Mouse (Mus musculus): ENCODE measurements at regions not wholly inside any gene's neighbourhood (a gene's known extent, or its start where the extent isn't known, plus 50 kb on each side); places are given as distances from the start of the nearest gene placed in this dataset.
A peak's percentile ranks its signal among the peaks of the same experiment; 100 is the strongest.

DNA sequence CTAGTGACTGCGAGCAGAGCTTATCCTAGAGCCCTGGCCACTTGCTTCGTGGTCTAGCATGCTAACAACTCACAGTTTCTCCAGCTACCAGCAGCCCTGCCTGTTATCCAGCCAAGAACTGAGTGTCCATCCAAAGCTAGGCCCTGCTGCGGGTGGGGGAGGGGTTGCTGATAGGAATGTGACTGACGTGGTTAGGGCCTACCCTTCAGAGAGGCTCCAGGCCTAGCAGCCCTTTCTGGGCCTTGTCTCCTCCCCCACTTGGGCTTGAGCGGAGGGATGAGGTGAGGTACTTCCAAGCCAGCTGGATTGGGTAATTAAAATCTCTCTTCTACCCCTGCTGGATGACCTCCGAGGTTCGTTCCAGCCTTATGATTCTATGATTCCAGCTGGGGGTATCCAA is 79.2 kb downstream of the Efnb1 start:
- H3K27ac ChIP-seq (ENCODE audit: poor library complexity, severe bottlenecking): no peak overlapping the region; the same call in 1 of the 2 replicates
- H3K4me1 ChIP-seq (replicated peaks): peaks cover 41% of the 10 kb centered on the region
- WGBS: 45% methylated on average over 7 of the region's 7 CpGs
- H3K9ac ChIP-seq: no peak overlapping the region
- peaks cover 36% of the 10 kb centered on the region for H3K27me3 ChIP-seq (replicated peaks)
- H3K4me3 ChIP-seq: no peak overlapping the region
- no peaks in the 10 kb centered on the region for H3K9me3 ChIP-seq (replicated peaks)
- no peak for ATAC-seq (ENCODE audit: insufficient number of reproducible peaks, low FRiP score)
- no peak overlapping the region for H3K4me2 ChIP-seq
- H3K36me3 ChIP-seq: no peaks in the 10 kb centered on the region

DNA sequence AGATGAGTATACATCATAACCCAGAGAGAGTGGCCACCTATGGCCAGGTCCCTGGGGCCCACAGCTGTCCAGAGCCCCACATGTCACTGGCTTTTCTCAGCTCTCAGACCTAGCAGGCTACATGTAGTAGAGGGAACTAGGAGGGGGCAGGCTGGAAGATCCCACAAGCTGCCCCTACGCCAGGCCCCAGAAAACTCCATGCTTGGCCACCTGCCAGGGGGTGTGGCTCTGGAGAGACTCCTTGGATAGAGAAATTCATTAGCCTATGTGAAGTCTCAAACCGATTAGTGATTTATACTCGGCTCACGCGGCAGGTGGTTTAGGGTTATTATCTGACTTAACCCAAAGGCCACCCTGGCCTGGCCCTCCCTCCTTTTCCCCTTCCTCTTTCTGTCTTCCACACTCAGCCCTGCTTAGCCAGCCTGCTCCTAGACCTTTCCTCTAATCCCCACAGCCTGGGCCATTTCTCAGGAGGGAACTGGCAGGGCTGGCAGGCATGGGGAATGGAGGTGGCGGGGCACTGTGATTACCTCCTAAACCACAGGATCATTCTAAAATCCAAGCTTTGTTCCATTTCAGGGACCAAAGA is 77.7 kb downstream of the Efnb1 start:
- Histone ChIP-seq H3K9ac (no peak overlapping the region), H3K4me3 (no peak overlapping the region), H3K27ac (ENCODE audit: poor library complexity, severe bottlenecking) (peak overlapping the region; percentile 72), H3K9me3 (replicated peaks) (no peaks in the 10 kb centered on the region), H3K36me3 (no peaks in the 10 kb centered on the region), H3K4me1 (replicated peaks) (peaks cover 41% of the 10 kb centered on the region), H3K4me2 (no peak overlapping the region), H3K27me3 (replicated peaks) (peaks cover 36% of the 10 kb centered on the region)
- no peak for ATAC-seq (ENCODE audit: insufficient number of reproducible peaks, low FRiP score)
- WGBS: 61% methylated on average over 6 of the region's 6 CpGs

DNA sequence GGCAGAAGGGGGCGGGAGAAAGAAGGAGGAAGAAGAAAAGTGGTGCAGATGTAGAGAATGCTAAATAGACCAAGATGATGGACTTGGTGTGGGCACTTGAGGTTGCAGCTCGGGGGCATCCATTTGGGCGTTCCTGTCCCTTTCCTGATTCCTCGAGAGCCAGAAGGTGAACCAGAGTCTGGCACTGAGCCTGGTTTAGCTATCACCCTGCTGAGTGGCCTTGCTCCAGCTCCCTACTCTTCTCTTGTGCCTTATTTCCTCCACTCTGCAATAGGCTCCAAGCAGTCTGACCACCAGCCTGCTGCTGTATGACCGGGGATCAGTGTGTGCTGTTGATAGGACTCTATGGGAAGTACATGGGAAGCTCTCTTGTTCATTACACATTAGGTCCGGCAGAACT is 68.1 kb downstream of the Efnb1 start:
- Histone ChIP-seq H3K4me2 (no peak overlapping the region), H3K9ac (no peak overlapping the region), H3K27ac (ENCODE audit: poor library complexity, severe bottlenecking) (peak overlapping the region; percentile 68; the same call in 1 of the 2 replicates), H3K4me3 (no peak overlapping the region), H3K27me3 (replicated peaks) (peaks cover 40% of the 10 kb centered on the region; the same call in 1 of the 2 replicates), H3K4me1 (replicated peaks) (peaks cover 36% of the 10 kb centered on the region), H3K36me3 (no peaks in the 10 kb centered on the region), H3K9me3 (replicated peaks) (no peaks in the 10 kb centered on the region)
- no peak for ATAC-seq (ENCODE audit: insufficient number of reproducible peaks, low FRiP score)
- 45% methylated on average over 6 of the region's 6 CpGs for WGBS

DNA sequence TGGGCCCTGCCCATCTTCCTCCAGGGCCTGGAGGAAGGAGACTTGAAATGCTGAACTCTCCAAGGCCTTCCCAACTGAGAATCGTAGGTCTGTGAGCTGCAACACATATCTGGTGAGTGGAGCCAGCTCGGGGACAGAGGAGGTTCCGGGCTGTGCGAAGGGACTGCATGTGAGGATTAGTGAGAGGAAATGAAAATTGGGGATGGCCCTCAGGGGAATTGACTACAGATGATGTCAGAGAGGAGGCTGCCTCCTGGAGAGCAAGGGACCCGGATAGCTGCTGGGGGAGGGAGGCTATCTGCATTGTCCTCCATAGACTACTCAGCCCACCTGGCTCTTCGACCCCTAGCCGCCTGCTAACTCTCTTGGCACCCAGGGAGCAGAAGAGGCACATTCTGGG is 65.2 kb downstream of the Efnb1 start:
- ATAC-seq (ENCODE audit: insufficient number of reproducible peaks, low FRiP score): no peak
- Histone ChIP-seq H3K27ac (ENCODE audit: poor library complexity, severe bottlenecking) (no peak overlapping the region), H3K9me3 (replicated peaks) (no peaks in the 10 kb centered on the region), H3K27me3 (replicated peaks) (peaks cover 25% of the 10 kb centered on the region; the same call in 1 of the 2 replicates), H3K9ac (no peak overlapping the region), H3K4me1 (replicated peaks) (peaks cover 61% of the 10 kb centered on the region), H3K36me3 (no peaks in the 10 kb centered on the region), H3K4me2 (no peak overlapping the region), H3K4me3 (no peak overlapping the region)
- 60% methylated on average over 7 of the region's 7 CpGs for WGBS

DNA sequence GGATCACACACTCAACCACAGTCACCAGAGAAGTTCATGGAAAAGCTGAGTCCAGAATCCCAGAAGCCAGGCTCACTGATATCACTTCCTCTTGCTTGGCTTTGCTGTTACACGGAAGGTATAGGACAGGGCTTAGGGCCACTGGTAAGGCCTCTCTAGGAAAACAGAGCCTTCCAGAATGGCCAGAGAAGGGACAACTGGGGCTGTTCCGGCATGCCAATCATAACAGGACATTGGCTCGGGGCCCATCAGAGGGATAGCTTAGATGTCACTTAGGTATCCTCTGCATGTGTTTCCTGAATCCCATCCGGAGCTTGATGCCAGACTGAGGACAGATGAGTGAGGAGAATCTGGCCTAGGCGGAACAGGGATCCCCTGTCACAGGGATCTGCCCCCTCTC is 63.7 kb downstream of the Efnb1 start:
- no peak overlapping the region for H3K4me3 ChIP-seq
- H3K27ac ChIP-seq (ENCODE audit: poor library complexity, severe bottlenecking): peak overlapping the region; percentile 99
- peaks cover 14% of the 10 kb centered on the region; the same call in 1 of the 2 replicates for H3K27me3 ChIP-seq (replicated peaks)
- peaks cover 63% of the 10 kb centered on the region for H3K4me1 ChIP-seq (replicated peaks)
- 46% methylated on average over 5 of the region's 5 CpGs for whole genome bisulfite sequencing
- ATAC-seq (ENCODE audit: insufficient number of reproducible peaks, low FRiP score): peak; percentile 35
- no peaks in the 10 kb centered on the region for H3K9me3 ChIP-seq (replicated peaks)
- peak overlapping the region; percentile 52 for H3K9ac ChIP-seq
- peak overlapping the region; percentile 61; the same call in 1 of the 2 replicates for H3K4me2 ChIP-seq
- H3K36me3 ChIP-seq: no peaks in the 10 kb centered on the region

DNA sequence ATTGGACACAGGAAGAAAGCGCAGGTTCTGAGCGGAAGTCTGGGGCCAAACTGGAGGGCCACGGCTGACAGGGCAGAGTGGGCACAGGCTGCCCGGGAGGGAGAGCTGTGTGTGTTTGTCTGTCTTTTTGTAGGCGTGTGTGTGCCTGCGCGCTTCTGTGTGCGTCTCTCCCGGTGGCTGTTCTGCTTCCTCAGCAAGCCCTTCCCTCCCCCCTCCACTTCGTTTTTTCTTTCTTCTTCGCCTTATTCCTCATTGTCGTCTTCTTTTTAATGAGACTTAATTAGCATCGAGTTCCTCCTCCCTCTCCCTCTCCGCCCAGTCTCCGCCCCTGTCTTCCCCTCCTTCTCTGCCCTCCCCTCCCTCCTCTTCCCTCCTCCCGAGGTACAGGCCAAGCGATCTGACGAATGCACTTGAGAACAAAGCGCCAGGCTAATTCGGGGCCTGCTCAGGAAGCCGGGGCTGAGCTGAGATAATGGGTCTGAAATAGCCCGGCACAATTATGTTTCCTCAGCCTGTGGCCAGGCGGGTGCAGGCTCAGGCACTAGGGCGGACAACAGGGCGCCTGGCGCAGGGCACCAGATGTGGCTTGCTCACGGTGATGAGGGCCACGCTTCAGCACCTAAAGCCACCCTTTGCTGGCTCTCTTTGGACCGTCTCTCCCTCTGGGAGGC is 63.2 kb downstream of the Efnb1 start:
- H3K27ac ChIP-seq (ENCODE audit: poor library complexity, severe bottlenecking): peak overlapping the region; percentile 99
- peak overlapping the region; percentile 52 for H3K9ac ChIP-seq
- H3K4me2 ChIP-seq: peak overlapping the region; percentile 61
- ATAC-seq (ENCODE audit: insufficient number of reproducible peaks, low FRiP score): peak; percentile 88
- H3K27me3 ChIP-seq (replicated peaks): peaks cover 14% of the 10 kb centered on the region; the same call in 1 of the 2 replicates
- peaks cover 58% of the 10 kb centered on the region for H3K4me1 ChIP-seq (replicated peaks)
- H3K9me3 ChIP-seq (replicated peaks): no peaks in the 10 kb centered on the region
- peak overlapping the region; percentile 24; the same call in 1 of the 2 replicates for H3K4me3 ChIP-seq
- no peaks in the 10 kb centered on the region for H3K36me3 ChIP-seq
- WGBS: 16% methylated on average over 29 of the region's 29 CpGs

Data from heart, embryonic 12.5 days (tissue).